Mouse (Mus musculus) forebrain, embryonic 16.5 days (tissue): ENCODE data around the gene Sebox. TPM values are rescaled to one million over a fixed set of nuclear protein-coding genes. Genes with fewer than 3 reads are reported as not detected.

Source experiments
- ATAC-seq: fragments of 200-750 bp; cut with Nextera tagmentation; 2 replicates; pipeline ENCODE4 v1.8.0; 2017; ENCODE audit warnings: mild to moderate bottlenecking, moderate library complexity
- H3K27ac ChIP-seq: fragments of 300-500 bp; sonication (generic); 2 replicates; pipeline ENCODE4 v1.5.1; 2014; ENCODE audit warnings: low read length, control low read depth
- H3K27me3 ChIP-seq: fragments of 300-500 bp; sonication (generic); replicated peaks from 2 replicates; pipeline ENCODE4 v1.6.1; 2014; ENCODE audit warnings: low read length; ENCODE audit not compliant: control insufficient read depth, insufficient read depth
- H3K36me3 ChIP-seq: fragments of 300-500 bp; sonication (generic); 2 replicates; pipeline ENCODE4 v1.6.1; 2014; ENCODE audit not compliant: control insufficient read depth, insufficient read depth
- H3K4me1 ChIP-seq: fragments of 300-500 bp; sonication (generic); replicated peaks from 2 replicates; pipeline ENCODE4 v1.6.1; 2014; ENCODE audit warnings: low read length; ENCODE audit not compliant: control insufficient read depth, insufficient read depth
- H3K4me2 ChIP-seq: fragments of 300-500 bp; sonication (generic); 2 replicates; pipeline ENCODE4 v1.6.1; 2014; ENCODE audit warnings: mild to moderate bottlenecking, low read length, control low read depth
- H3K4me3 ChIP-seq: fragments of 300-500 bp; sonication (generic); replicated peaks from 2 replicates; pipeline ENCODE4 v1.5.1; 2014; ENCODE audit warnings: mild to moderate bottlenecking, low read length, control low read depth
- H3K9ac ChIP-seq: fragments of 300-500 bp; sonication (generic); replicated peaks from 2 replicates; pipeline ENCODE4 v1.6.1; 2014; ENCODE audit warnings: low read depth, low read length, control low read depth
- H3K9me3 ChIP-seq: fragments of 300-500 bp; sonication (generic); 2 replicates; pipeline ENCODE4 v1.6.1; 2016; ENCODE audit warnings: low read length; ENCODE audit not compliant: control insufficient read depth
- WGBS: fragments of 180-500 bp; shearing (Covaris S2); extraction: QIAGEN DNeasy Blood & Tissue Kit; methylation state at CpG from one replicate; pipeline ENCODE4 v1.1.7; 2014; 5-methylcytosine and 5-hydroxymethylcytosine counted together
- polyA plus RNA-seq: library from polyadenylated mRNA; unstranded; fragments of >200 nt; fragmentation: Nextera tagmentation; extraction: Ambion mirVana; gene quantifications from 2 replicates; pipeline ENCODE4 v1.2.1, GENCODE M21; 2015

Sebox gene
- polyA plus RNA-seq, 1 experiment from 2014 or later, result 0.16 TPM

GRCm38 (mm10) chr11:78495904-78496303 is 7.3 kb upstream of the Sebox start:
- Histone ChIP-seq H3K27me3 (0 out of 2 replicates have a peak, but pooled peaks cover 2% of the 10 kb centered on the region), H3K4me1 (peaks cover 34% of the 10 kb centered on the region), H3K27ac (no peak overlapping the region; the same call in 1 of the 2 replicates), H3K4me2 (peak overlapping the region; percentile 87), H3K4me3 (peak overlapping the region; percentile 63), H3K9ac (peak overlapping the region; percentile 95; the same call in 1 of the 2 replicates), H3K9me3 (no peaks in the 10 kb centered on the region), H3K36me3 (no peaks in the 10 kb centered on the region)
- 7% methylated on average over 6 of the region's 6 CpGs for WGBS
- ATAC-seq, result no peak

GRCm38 (mm10) chr11:78497071-78497541 is 6.1 kb upstream of the Sebox start:
- Histone ChIP-seq H3K27ac (peak overlapping the region; percentile 93), H3K27me3 (0 out of 2 replicates have a peak, but pooled peaks cover 2% of the 10 kb centered on the region), H3K9me3 (no peaks in the 10 kb centered on the region), H3K4me1 (peaks cover 28% of the 10 kb centered on the region), H3K9ac (peak overlapping the region; percentile 95), H3K4me2 (peak overlapping the region; percentile 87), H3K36me3 (no peaks in the 10 kb centered on the region), H3K4me3 (peak overlapping the region; percentile 63)
- ATAC-seq, result peak; percentile 64
- WGBS, result 0% methylated on average over 44 of the region's 44 CpGs

DNA sequence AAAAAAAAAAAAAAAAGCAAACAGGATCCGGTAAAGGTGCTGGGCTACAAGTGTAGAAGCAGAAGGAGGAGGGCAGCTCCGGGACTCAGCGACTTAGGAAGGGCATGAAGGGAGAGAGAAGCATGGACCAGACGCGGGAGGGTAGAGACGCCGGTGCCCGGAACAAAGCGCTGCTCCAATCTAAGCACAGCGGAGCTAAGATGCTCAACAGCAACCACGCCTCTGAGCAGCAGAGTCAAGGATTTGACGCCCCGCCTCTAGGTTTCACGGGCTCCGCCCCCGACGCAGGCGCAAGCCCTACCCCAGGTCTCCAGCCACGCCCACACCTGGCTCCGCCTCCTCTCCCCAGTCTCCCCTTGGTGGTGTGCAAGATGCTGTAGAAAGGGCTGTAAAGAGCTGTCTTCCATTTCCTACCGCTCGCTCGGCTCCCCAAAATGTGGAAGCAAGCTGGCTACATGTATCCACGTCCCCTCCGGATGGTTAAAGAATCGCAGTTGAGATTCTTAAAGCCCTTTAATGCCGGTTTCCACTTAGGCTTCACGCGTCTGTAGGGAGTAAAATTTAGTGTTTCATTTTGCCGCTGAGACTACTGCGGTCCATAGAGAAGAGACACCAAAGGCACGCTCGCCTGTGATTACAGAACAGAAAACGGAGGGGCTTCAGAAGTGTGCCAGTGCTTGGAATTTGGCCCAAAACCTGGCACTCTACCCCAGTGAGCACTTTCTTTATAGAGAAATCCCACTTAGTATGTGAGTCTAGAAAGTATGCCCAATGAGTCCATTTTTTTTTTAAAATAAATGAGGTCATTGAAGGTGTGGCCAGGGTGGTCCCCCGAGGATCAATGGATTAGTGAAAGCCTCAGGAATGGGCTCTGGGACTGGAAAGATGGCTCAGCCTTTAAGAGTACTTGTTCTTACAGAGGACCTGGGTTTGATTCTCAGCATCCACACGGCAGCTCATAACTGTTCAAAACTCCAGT is 5.4 kb upstream of the Sebox start, which contains the start of gene Sarm1:
TSS of gene Sarm1 (minus strand) at position 211 of the 979 bp plus-strand sequence.
- Histone ChIP-seq H3K4me3 (peak within 1 kb of the TSS; percentile 63), H3K4me2 (peak within 1 kb of the TSS; percentile 87), H3K4me1 (peaks cover 28% of the 10 kb centered on the region), H3K9me3 (no peaks in the 10 kb centered on the region), H3K9ac (peak within 1 kb of the TSS; percentile 95), H3K27me3 (0 out of 2 replicates have a peak, but pooled peaks cover 2% of the 10 kb centered on the region), H3K27ac (peak within 1 kb of the TSS; percentile 93), H3K36me3 (no peaks in the 10 kb centered on the region)
- peak; percentile 98 for ATAC-seq
- 3% methylated on average over 36 of the region's 36 CpGs for WGBS

- Histone ChIP-seq H3K27me3 (0 out of 2 replicates have a peak, but pooled peaks cover 2% of the 10 kb centered on the region), H3K4me1 (peaks cover 32% of the 10 kb centered on the region), H3K4me2 (peak within 1 kb of the TSS; percentile 87), H3K9me3 (no peaks in the 10 kb centered on the region), H3K9ac (peak within 1 kb of the TSS; percentile 95), H3K27ac (peak within 1 kb of the TSS; percentile 93), H3K4me3 (peak within 1 kb of the TSS; percentile 63), H3K36me3 (no peaks in the 10 kb centered on the region)
- WGBS, result 71% methylated on average over 7 of the region's 7 CpGs
- ATAC-seq, result no peak
These were observed 4.2 kb upstream of the Sebox start, which contains the start of gene Vtn for GRCm38 (mm10) chr11:78499004-78499403. TSS of gene Vtn (plus strand) at chr11:78499091.

- Histone ChIP-seq H3K27me3 (0 out of 2 replicates have a peak, but pooled peaks cover 2% of the 10 kb centered on the region), H3K36me3 (no peaks in the 10 kb centered on the region), H3K27ac (no peak overlapping the region), H3K9me3 (no peaks in the 10 kb centered on the region), H3K4me3 (no peak overlapping the region), H3K9ac (no peak overlapping the region), H3K4me2 (no peak overlapping the region), H3K4me1 (peaks cover 28% of the 10 kb centered on the region)
- no peak for ATAC-seq
- WGBS, result 52% methylated on average over 16 of the region's 16 CpGs
These were observed 3.7 kb upstream of the Sebox start for GRCm38 (mm10) chr11:78499543-78499942.

GRCm38 (mm10) chr11:78500623-78501202 is 2.5 kb upstream of the Sebox start:
- Histone ChIP-seq H3K27ac (no peak overlapping the region), H3K27me3 (0 out of 2 replicates have a peak, but pooled peaks cover 2% of the 10 kb centered on the region), H3K4me3 (no peak overlapping the region), H3K4me2 (no peak overlapping the region), H3K4me1 (peaks cover 18% of the 10 kb centered on the region), H3K36me3 (no peaks in the 10 kb centered on the region), H3K9me3 (no peaks in the 10 kb centered on the region), H3K9ac (no peak overlapping the region)
- 80% methylated on average over 9 of the region's 9 CpGs for WGBS
- no peak for ATAC-seq

- ATAC-seq, result no peak
- no peaks in the 10 kb centered on the region for H3K9me3 ChIP-seq
- H3K4me2 ChIP-seq, result no peak overlapping the region
- no peak overlapping the region for H3K27ac ChIP-seq
- no peak overlapping the region for H3K4me3 ChIP-seq
- no peak overlapping the region for H3K9ac ChIP-seq
- WGBS, result 81% methylated on average over 20 of the region's 20 CpGs
- H3K36me3 ChIP-seq, result 0 out of 2 replicates have a peak, but pooled peaks cover under 1% of the 10 kb centered on the region
- 0 out of 2 replicates have a peak, but pooled peaks cover 2% of the 10 kb centered on the region for H3K27me3 ChIP-seq
- peaks cover 10% of the 10 kb centered on the region for H3K4me1 ChIP-seq
These were observed 1.7 kb upstream of the Sebox start for GRCm38 (mm10) chr11:78501529-78501928.

DNA sequence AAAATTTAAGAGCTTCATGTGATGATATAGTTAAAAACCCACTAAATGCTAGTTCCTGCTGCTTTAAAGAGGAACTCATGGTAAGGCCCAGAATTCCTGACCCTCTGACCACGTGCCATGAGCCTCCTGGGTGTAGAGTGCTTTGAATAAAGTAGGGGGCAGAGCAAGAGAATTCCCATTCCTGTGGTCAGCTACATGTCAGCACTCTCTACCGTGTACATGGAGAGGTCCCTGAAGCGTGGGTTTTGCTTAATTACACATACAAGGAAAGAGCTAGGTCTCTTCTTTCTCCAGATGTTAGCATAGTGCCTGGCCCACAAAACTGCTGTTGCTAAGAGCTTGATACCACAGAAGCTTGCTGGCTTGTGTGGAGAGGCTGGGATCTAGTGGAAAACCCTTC is 2.2 kb downstream of the Sebox start:
- peaks cover 11% of the 10 kb centered on the region for H3K36me3 ChIP-seq
- H3K27me3 ChIP-seq, result no peaks in the 10 kb centered on the region
- H3K4me1 ChIP-seq, result peaks cover 4% of the 10 kb centered on the region; the same call in 1 of the 2 replicates
- H3K9me3 ChIP-seq, result no peaks in the 10 kb centered on the region
- no peak overlapping the region for H3K27ac ChIP-seq
- no peak overlapping the region for H3K9ac ChIP-seq
- no peak for ATAC-seq
- no peak overlapping the region for H3K4me2 ChIP-seq
- no peak overlapping the region for H3K4me3 ChIP-seq
- WGBS, result 81% methylated on average over 3 of the region's 3 CpGs

DNA sequence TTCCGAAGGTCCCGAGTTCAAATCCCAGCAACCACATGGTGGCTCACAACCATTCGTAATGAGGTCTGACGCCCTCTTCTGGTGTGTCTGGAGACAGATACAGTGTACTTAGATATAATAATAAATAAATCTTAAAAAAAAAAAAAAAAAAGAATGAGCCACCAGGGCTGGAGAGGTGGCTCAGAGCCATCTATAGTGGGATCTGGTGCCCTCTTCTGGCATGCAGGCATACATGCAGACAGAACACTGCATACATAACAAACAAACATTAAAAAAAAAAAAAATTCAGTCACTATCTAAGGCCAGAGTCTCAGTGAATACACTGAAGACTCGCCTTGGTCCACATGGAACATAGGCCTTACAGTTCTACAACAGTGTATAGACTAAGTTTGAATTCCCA is 5.9 kb downstream of the Sebox start:
- Histone ChIP-seq H3K4me1 (peaks cover 17% of the 10 kb centered on the region), H3K9me3 (no peaks in the 10 kb centered on the region), H3K4me2 (no peak overlapping the region), H3K9ac (no peak overlapping the region), H3K27me3 (no peaks in the 10 kb centered on the region), H3K36me3 (peaks cover 11% of the 10 kb centered on the region), H3K27ac (no peak overlapping the region), H3K4me3 (no peak overlapping the region)
- 84% methylated on average over 5 of the region's 5 CpGs for WGBS
- ATAC-seq, result no peak
